Mouse (Mus musculus) lung, adult 2 months (tissue): ENCODE measurements around the gene B3gnt5. TPM values are rescaled to one million over a fixed set of nuclear protein-coding genes. Genes with fewer than 3 reads are reported as not detected.

Experiments
- DNase-seq: peaks from one replicate; pipeline ENCODE4 v3.0.0; 2022
- H3K4me1 ChIP-seq: fragments of 200-500 bp; 2 replicates; pipeline ENCODE4 v1.6.1; 2011; ENCODE audit warnings: low read length; ENCODE audit not compliant: control insufficient read depth, insufficient read depth
- H3K4me3 ChIP-seq: fragments of 200-500 bp; replicated peaks from 2 replicates; pipeline ENCODE3; 2011; ENCODE audit warnings: low read depth, mild to moderate bottlenecking, control low read depth, low read length; ENCODE audit errors: extremely low read depth
- CTCF ChIP-seq: fragments of 200-500 bp; IDR thresholded peaks from 2 replicates; pipeline ENCODE4 v1.5.1; 2011; ENCODE audit warnings: mild to moderate bottlenecking, low read length, control low read depth; ENCODE audit not compliant: insufficient read depth
- POLR2A ChIP-seq: fragments of 200-500 bp; IDR thresholded peaks from 2 replicates; pipeline ENCODE4 v1.6.1; 2011; ENCODE audit warnings: low read depth, mild to moderate bottlenecking, control low read depth, low read length, borderline replicate concordance; ENCODE audit errors: extremely low read depth
- WGBS: fragments of 180-500 bp; shearing (Covaris S2); methylation state at CpG from one replicate; pipeline ENCODE4 v1.1.7; 2018; 5-methylcytosine and 5-hydroxymethylcytosine counted together
- polyA plus RNA-seq: library from polyadenylated mRNA; depleted of rRNA; stranded (reverse); fragments of >200 nt; gene quantifications from 2 replicates; pipeline ENCODE4 v1.2.3, GENCODE M21; 2012; rRNA removed

B3gnt5 gene
- polyA plus RNA-seq, 1 experiment = 1.5 TPM

DNA sequence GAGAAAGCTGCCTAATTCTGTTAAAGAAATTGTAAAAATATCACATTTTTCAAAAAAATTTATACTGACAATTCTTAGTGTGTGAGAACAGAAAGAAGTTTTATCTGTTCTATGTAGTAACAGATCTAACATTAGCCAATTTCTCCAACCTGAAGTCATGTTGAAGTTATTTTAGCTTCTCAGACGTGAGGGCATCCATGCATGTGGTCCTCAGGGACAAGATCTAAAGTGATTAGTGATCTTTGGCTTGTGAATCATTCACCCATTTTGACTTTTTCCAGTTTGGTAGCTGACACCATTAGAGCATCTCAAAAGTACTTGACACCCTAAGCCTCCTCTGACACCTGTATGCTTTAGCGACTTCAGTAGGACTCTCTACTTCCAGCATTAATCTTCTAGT lies 29.9 kb downstream of the B3gnt5 start:
- no peak for DNase-seq
- H3K4me1 ChIP-seq = no peaks in the 10 kb centered on the region
- WGBS = 72% methylated on average over 2 of the region's 2 CpGs
- H3K4me3 ChIP-seq = no peak overlapping the region
- TF ChIP-seq CTCF (no peak), POLR2A (no peak)

DNA sequence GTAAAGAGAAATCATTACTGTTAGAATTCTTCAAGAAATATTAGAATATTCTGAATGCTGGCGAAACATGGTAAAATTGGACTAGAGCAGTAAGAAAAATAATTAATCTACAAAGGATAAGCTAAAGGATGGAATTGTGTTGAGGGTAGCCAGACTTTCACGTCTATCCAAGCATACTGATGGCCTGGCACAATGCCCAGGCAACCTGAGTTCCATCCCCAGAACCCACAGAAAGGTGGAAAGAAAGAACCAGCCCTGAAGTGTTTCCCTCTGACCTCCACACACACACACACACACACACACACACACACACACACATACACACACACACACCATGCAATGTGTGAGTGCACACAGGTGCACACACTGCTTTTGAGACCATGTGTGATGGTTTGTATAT lies 58.8 kb downstream of the B3gnt5 start:
- no peak for TF ChIP-seq POLR2A
- TF ChIP-seq CTCF = no peak
- no peaks in the 10 kb centered on the region for H3K4me1 ChIP-seq
- no peak for DNase-seq
- no peak overlapping the region for H3K4me3 ChIP-seq
- WGBS = 62% methylated on average over 2 of the region's 2 CpGs

Other genes starting within 250 kb of the B3gnt5 start
- gene Olfr167, start 237.9 kb upstream of the B3gnt5 start, polyA plus RNA-seq = not detected in 2 replicates
- gene Olfr168, start 224.7 kb upstream of the B3gnt5 start, polyA plus RNA-seq = not detected in 2 replicates
- gene Olfr169, start 188.4 kb upstream of the B3gnt5 start, polyA plus RNA-seq = not detected in 2 replicates
- gene Olfr170, start 148.3 kb upstream of the B3gnt5 start, polyA plus RNA-seq = 0.20 TPM in 1 of 2 replicates, not detected in the other
- 0.20 and 0.37 TPM in 2 replicates for gene Olfr171, start 130.3 kb upstream of the B3gnt5 start, polyA plus RNA-seq
- 61.4 and 94.6 TPM in 2 replicates for gene Lamp3, start 53.8 kb upstream of the B3gnt5 start, polyA plus RNA-seq
- gene Klhl6, start 222.8 kb downstream of the B3gnt5 start, polyA plus RNA-seq = 3.7 and 7.2 TPM in 2 replicates